Mouse (Mus musculus): ENCODE measurements around the gene Olfr1168.
"Not testable (repeated sequence)": the region's sequence is repeated elsewhere in the genome, so short reads cannot be mapped to it uniquely, and the experiment has no call there.

The Olfr1168 gene

GRCm38 (mm10) chr2:88181580-88181979, at the start of gene Olfr1168:
Olfr1168 (plus strand) TSS chr2:88181880.
- no peak for DNase-seq (ENCODE audit: low read depth, low spot score)

GRCm38 (mm10) chr2:88155093-88155492, 26.6 kb upstream of the Olfr1168 start, which contains the start of gene Olfr1167:
Olfr1167 (minus strand) TSS chr2:88155193.
- DNase-seq (ENCODE audit: low read depth, low spot score): not testable (repeated sequence)

DNA sequence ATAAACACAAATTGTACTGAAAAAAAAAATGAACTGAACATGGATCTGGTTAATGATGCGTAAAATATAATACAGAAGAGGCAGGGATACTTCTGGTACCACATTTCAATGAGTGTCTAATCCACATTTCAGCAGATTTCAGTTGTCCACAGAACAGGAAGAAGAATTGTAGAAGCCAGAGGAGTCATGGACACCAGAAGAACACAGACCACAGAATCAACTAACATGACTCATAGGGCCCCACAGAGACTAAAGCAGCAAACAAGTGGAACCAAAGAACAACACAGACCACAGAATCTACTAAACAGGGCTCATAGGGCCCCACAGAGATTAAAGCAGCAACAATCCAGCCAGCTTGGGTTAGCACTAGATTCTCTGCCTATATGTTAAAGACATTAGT, 39.1 kb downstream of the Olfr1168 start:
- no peak for DNase-seq (ENCODE audit: low read depth, low spot score)

DNA sequence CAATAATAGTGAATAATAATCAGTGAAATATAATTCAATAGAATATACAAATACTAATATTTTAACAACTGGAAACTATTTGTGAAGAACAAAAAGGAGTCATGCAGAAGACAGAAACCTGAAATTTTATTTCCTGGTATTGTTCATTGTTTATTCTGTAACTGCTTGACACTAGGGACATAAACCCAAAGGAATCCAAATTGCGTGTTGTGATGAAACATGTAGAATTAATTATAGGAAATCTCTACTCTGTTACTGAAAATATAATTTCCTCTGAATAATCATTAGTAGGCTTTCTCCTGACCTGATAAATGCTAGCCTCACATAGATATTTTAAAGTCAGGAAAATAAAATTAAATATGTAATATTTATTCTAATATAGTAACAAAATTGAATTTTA, 46.6 kb downstream of the Olfr1168 start, which contains the start of gene Olfr1170:
Olfr1170 (minus strand) TSS at position 101 of the 400 bp plus-strand sequence.
- DNase-seq (ENCODE audit: low read depth, low spot score): no peak

Measured in CD4-positive, CD25-positive, alpha-beta regulatory T cell, adult 2 months (primary cell).